Mouse (Mus musculus): Measurements from ENCODE around the gene Caskin1. TPM values are rescaled to one million over a fixed set of nuclear protein-coding genes. Genes with fewer than 3 reads are reported as not detected.
A peak's percentile ranks its signal among the peaks of the same experiment; 100 is the strongest.

The Caskin1 gene
- polyA plus RNA-seq, 1 experiment, result 124 TPM

- no peak for DNase-seq (ENCODE audit: extremely low spot score in 1 of 2, low spot score in 1 of 2)
Observed at GRCm38 (mm10) chr17:24529883-24530282, 41.5 kb downstream of the Caskin1 start.

DNA sequence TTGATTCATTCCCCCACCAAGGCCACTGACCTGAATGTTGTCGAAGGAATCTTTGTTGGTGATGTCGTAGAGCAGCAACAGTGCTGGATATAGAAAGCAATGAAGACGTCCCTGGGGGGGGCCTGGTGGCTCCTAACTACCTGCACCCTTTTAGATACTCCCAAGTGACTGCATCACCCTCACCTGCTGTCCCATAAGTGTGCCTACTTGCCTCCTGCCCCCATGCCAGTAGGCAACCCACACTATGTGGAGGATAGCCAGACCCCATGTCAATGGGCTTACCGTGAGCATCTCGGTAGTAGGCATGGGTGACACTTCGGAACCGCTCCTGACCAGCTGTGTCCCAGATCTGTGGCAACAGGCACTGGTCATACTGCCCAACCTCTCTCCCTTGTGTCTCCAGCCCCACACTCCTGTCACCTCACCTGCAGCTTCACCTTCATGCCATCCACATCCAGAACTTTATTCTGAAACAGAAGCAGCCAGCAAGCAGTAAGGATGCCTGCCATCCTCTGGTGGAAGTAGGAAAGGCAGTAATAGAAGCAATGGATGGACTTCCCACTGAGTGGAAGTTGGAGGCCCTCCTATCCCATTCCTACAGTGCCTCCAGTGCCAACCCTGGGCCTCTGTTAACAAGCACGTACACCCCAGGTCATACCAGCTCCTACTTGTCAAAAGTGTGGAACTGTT is 42.1 kb downstream of the Caskin1 start:
- DNase-seq (ENCODE audit: extremely low spot score in 1 of 2, low spot score in 1 of 2), result no peak

GRCm38 (mm10) chr17:24531064-24531463 is 42.7 kb downstream of the Caskin1 start:
- no peak for DNase-seq (ENCODE audit: extremely low spot score in 1 of 2, low spot score in 1 of 2)

DNA sequence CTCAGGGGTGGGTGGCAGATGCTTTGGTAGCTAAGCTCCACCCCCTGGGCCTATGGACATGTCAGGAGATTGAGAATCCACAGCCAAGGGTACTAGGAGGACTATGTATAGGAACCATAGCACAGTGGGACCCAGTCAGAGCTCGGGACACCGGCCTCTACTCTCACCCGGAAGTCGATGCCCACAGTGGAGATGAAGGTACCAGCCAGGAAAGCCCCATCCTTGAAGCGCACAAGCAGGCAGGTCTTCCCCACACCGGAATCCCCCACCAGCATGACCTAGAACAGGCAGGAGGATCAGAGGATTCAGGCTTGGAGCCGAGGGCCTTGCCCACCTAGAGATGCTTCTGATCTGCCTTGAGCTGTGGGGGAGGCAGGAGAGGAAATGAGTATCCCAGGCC is 43.6 kb downstream of the Caskin1 start:
- no peak for DNase-seq (ENCODE audit: extremely low spot score in 1 of 2, low spot score in 1 of 2)

DNA sequence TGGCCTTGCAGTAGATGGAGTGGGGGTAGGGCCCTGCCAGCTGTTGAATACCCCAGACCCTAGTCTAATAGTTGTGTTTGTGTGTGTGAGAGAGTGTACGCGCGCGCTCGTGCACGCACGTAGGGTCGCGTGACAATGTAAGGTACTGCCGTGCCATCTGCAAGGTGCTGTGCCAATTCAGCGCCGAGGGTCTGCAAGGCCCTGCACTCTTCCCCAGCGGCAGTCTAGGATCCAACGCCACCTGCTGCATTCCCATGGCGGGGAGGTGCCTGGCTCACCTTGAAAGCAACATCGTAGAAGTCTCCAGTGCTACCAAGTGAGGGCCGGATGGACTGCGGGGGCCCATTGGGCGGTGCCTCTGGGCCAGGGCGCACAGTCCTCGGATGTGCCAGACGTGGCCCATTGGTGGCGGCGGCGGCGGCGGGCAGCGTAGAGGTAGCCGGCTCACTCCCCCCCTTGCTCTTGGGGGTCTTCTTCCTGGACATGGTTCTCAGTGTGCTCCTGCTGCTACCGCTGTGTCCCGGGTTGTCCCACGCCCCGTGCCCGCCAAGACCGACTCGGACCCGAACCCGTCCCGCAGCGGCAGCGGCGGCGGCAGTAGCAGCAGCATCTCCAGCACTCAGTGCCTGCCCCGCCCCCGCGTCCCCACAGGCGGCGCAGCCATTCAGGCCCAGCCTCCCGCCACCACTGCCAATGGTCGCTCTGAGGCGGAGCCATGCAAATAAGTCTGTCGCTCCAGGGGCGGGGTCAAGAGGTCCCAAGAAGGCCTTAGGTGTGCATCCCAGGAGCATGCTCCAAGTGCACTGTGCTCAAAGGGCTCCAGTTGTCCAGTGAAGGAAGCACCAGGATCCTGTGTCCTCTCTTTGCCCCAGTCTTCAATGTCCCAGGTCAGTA is 44.9 kb downstream of the Caskin1 start:
- peak; percentile 87 to 90 for DNase-seq (ENCODE audit: extremely low spot score in 1 of 2, low spot score in 1 of 2)

DNA sequence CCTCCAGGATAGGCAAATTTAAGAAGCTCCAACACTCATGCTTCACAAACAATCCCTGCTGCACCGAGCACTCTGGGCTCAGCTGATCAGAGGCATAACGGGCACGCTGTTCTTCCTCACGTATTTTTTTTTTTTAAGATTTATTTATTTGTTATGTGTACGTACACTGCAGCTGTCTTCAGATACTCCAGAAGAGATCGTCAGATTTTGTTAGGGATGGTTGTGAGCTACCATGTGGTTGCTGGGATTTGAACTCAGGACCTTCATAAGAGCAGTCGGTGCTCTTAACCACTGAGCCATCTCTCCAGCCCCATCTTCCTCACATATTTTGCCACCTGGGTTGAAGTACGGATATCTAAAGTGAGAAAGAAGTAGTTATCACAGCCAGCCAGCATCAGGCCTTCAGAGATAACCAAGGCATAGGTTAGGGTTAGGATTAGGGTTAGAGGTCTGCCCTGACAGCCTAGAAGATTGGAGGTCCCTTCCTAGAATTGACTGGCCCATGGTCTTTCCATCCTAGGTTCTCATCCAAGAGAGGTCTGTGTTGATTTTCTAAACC is 45.8 kb downstream of the Caskin1 start, which contains the start of gene Rab26:
Gene Rab26, minus strand, starts transcription at position 51 of the 559 bp plus-strand sequence.
- no peak for DNase-seq (ENCODE audit: extremely low spot score in 1 of 2, low spot score in 1 of 2)

GRCm38 (mm10) chr17:24535300-24535699 is 46.9 kb downstream of the Caskin1 start:
- DNase-seq (ENCODE audit: extremely low spot score in 1 of 2, low spot score in 1 of 2), result peak in 1 of 2 experiments; percentile 62

- peak in 1 of 2 experiments; percentile 77 for DNase-seq (ENCODE audit: extremely low spot score in 1 of 2, low spot score in 1 of 2)
Observed at GRCm38 (mm10) chr17:24537536-24537935, 49.1 kb downstream of the Caskin1 start.

- peak in 1 of 2 experiments; percentile 73 for DNase-seq (ENCODE audit: extremely low spot score in 1 of 2, low spot score in 1 of 2)
Observed at GRCm38 (mm10) chr17:24538950-24539349, 50.5 kb downstream of the Caskin1 start.

GRCm38 (mm10) chr17:24540375-24540774 is 52.0 kb downstream of the Caskin1 start:
- peak in 1 of 2 experiments; percentile 54 for DNase-seq (ENCODE audit: extremely low spot score in 1 of 2, low spot score in 1 of 2)

DNA sequence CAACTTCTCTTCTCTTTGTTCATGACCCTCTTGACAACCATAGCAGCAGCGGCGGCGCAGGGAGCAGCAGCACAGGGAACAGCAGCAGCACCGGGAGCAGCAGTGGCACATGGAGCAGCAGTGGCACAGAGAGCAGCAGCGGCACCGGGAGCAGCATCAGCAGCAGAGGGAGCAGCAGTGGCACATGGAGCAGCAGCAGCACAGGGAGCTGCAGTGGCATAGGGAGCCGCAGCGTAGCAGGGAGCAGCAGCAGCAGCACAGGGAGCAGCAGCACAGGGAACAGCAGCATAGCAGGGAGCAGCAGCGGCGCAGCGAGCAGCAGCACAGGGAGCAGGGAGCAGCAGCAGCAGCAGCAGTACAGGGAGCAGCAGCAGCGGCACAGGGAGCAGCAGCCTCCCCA is 56.2 kb downstream of the Caskin1 start:
- DNase-seq (ENCODE audit: extremely low spot score in 1 of 2, low spot score in 1 of 2), result no peak

DNA sequence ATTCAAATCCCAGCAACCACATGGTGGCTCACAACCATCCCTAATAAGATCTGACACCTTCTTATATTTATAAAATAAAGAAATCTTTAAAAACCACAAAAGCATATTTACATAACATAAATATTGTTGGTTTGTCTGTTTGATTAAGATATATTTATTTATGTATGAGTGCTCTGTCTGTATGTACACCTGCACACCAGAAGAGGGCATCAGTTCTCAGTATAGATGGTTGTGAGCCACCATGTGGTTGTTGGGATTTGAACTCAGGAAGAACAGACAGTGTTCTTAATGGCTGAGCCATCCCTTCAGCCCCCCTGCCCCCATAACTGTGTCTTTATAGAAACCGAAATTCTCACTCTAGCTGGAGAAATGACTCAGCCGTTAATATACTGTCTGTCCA is 56.8 kb downstream of the Caskin1 start:
- no peak for DNase-seq (ENCODE audit: extremely low spot score in 1 of 2, low spot score in 1 of 2)

GRCm38 (mm10) chr17:24546234-24546633 is 57.8 kb downstream of the Caskin1 start:
- DNase-seq (ENCODE audit: extremely low spot score in 1 of 2, low spot score in 1 of 2), result no peak

- no peak for DNase-seq (ENCODE audit: extremely low spot score in 1 of 2, low spot score in 1 of 2)
Observed at GRCm38 (mm10) chr17:24548435-24548834, 60.0 kb downstream of the Caskin1 start.

GRCm38 (mm10) chr17:24548921-24549617 is 60.7 kb downstream of the Caskin1 start:
- peak in 1 of 2 experiments; percentile 68 for DNase-seq (ENCODE audit: extremely low spot score in 1 of 2, low spot score in 1 of 2)

DNA sequence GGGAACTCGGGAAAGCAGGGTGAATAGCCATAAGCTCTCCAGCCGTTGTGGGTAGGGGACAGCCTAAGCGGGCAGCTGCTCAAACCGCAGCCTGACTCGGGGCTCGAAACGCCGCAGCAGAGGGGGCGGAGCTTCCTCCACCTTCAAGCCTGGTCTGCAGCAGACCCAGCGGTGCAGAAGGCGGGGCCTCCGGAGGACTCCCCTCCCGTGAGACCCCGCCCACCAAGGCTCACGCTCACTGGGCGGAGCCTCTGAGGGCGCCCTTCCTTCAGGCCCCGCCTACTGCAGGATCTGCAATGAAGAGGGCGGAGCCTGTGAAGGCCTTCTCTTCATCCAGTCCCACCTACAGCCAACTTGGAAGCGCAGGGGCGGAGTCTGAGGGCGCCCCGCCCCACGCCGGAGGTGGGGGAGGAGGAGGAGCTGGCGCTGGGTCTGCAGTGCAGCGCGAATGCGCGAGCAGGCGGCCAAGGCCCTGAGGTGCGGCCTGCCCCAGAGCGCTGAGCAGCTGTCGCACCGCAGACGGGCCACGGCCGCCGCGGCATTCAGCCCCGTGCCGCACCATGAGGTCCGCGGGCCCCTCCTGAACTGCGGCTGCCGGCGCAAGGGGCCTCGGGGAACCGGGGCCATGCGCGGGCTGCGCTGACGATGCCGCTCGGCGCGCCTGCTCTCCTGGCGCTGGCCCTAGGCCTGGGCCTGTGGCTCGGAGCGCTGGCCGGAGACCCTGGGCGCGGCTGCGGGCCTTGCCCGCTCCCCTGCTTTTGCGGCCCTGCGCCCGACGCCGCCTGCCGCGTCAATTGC is 61.4 kb downstream of the Caskin1 start, which contains the start of gene Pkd1:
Gene Pkd1, plus strand, starts transcription at position 217 of the 798 bp plus-strand sequence.
- DNase-seq (ENCODE audit: extremely low spot score in 1 of 2, low spot score in 1 of 2), result peak; percentile 98

DNA sequence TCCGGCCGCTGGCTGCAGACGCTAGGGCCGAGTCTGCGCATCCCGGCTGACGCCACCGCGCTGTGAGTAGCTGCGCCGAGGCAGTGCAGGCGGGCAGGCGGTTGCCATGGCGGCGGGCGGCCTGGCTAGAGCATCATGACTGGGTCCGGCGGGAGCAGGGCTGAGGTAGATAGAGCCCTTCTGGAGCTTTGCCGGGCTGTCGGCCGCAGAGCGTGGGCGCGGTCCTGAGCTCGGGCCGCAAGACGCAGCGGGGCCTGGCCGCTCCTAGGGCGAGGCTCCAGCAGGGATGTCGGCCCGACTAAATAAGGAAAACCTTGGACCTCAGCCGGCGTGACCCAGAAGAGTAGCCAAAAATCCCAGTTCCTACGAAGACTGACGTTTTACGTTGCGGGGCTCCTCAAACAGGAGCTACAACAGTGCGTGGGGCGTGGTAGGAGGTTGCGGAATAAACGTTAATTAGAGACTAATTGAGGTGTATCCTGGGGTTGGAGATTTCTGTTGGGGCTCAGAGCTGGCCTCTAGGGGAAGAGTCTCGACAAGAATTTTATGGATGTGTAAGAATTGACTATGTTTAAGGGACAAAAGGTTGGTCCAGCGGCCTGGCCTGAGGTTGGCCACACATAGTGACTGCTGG is 62.1 kb downstream of the Caskin1 start:
- peak in 1 of 2 experiments; percentile 75 for DNase-seq (ENCODE audit: extremely low spot score in 1 of 2, low spot score in 1 of 2)

DNA sequence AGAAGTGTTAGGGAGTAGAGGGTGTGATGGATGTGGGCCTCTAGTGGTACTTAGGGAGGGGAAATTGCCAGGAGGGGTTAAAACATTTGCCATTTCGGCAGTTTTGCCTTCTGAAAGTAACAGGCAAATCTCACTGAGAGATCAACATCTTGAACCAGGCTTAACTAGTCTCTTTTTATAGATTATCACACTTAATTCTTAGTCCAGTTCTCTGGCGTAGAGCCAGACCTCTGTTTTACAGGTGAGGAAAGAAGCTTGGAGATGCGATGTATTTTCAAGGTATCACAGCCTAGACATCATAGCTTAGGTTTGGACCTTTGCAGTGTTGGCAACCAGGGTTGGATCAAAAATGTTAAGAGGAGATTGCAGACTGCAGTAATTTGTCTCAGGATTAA is 62.6 kb downstream of the Caskin1 start:
- DNase-seq (ENCODE audit: extremely low spot score in 1 of 2, low spot score in 1 of 2), result no peak

- DNase-seq (ENCODE audit: extremely low spot score in 1 of 2, low spot score in 1 of 2), result no peak
Observed at GRCm38 (mm10) chr17:24557091-24557490, 68.7 kb downstream of the Caskin1 start.
